Mouse (Mus musculus): ENCODE results near the gene Gpr15. TPM values are rescaled to one million over a fixed set of nuclear protein-coding genes. Genes with fewer than 3 reads are reported as not detected.

Gene Gpr15
- total RNA-seq, 2 experiments from 2014 or later = not detected

DNA sequence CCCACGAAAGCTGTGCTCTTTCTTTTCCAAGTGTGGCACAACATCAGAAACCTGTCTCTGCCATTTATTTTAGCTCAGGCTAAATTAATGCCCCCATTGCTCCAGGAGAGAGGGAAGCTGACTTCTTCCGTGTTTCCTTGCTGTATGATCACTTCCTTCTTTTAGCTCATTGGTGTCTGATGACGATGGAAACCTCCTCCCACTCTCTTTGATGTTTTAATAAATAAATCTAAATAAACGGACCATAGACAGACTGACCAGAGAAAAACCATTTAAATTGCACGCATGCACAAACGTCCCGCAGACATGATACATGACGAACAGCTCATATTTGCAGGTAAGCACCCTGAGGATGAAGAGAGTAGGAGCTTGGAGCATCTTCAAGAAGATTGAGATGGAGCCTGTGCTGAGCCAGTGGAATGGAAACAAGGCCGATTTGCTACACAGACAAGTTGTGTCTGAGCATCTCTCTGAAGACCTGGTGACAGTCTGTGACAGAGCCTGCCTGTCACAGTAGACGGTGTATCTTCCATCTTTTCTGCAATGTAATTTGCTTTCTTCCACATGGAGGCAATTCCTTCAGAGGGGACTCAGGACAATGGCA, 16.4 kb downstream of the Gpr15 start:
- no peak for DNase-seq

DNA sequence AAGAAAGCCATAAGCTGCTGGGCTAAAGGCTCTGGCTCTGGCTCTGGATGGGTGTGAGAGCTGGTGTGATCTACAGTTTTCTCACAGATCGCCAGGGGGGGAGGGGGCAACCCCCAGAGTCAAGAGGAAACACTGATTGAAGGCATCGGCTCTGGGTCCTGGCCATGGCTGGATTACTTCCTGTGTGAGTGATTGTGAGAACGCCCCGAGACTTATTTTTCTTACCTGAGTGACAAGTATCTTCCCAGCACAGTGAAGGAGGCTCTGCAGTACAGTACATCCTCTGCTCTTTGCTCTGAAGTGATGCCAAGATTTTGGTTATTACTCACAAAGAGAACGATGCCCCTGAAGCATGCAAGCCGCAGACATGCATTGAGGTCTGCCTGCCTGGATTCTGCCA, 17.1 kb downstream of the Gpr15 start:
- DNase-seq = no peak

DNA sequence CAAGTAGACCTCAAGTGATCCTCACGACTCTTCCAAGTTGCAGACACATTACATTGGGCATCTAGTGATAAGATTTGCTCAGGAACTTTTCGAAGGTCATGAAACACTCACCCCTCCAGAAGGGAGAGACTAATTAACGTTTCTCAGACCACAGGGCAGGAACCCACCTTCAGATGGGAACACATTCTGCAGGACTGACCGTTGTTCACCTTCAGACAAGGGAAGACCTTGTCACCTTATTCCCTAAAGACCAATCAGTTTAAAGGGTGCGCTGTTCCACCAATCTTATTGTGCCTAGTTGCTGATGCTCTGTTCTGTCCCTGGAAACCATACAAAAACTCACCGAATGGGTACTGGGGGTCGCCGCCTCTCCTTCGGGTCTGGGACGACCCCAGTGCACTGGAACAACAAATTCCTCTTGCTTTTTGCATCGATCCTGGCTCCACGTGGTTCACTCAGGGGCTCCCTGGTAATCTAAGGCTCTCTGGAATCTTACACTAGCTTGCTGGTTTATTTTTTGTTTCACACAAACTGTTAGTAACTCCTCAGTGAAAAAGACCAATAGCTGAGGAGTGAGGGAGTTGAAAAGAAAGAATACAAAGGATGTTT, 17.9 kb downstream of the Gpr15 start:
- DNase-seq = no peak

DNA sequence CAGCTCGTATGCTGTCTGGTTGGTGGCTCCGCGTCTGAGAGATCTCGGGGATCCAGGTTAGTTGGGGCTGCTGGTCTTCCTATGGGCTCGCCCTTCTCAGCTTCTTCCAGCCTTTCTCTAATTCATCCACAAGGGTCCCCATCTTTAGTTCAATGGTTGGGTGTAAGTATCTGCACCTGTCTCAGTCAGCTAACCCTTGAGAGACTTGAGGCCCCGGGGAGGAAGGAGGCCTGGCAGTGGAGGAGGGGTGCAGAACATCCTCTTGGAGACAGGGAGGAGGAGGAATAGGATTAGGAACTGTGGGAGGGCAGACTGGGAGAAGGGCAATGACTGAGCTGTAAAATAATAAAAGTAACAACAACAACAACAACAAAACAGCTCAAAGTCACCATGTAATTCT, 18.7 kb downstream of the Gpr15 start:
- no peak for DNase-seq

DNA sequence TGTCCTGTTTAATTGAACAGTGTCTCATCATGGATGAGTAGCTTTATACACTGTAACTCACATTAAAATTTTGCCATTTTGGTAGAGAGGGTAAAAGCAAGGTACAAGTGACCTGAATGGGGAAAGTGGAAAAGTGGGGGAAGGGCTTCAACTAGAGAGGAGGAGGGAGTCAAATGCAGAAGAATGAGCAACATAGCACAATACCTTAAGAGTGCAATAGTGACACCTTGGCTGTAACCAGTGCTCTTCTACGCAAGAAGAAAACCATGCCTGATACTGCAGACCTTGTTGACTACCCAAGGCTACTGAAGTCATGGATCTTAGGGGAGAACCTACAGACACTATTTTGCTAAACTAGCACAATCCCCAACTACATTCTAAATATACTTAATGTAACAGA, 21.6 kb downstream of the Gpr15 start:
- no peak for DNase-seq

DNA sequence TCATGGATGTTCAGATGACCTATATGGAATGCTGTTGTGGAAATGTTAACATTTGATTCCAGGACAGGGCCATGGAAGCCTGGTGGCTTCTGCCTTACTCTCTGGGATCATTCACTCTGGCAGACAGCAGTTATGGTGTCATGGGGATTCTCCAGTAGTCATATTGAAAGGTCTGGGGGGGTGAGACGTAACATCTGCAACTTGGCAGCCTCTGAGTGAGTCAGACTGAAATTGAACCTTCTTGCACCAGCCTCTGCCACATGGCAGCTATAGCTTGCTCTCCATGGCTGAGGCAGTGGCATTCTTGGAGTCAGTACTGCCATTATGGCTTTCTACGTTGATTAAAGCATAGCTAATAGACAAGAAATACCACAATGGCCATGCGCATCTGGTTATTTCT, 22.1 kb downstream of the Gpr15 start:
- no peak for DNase-seq

DNA sequence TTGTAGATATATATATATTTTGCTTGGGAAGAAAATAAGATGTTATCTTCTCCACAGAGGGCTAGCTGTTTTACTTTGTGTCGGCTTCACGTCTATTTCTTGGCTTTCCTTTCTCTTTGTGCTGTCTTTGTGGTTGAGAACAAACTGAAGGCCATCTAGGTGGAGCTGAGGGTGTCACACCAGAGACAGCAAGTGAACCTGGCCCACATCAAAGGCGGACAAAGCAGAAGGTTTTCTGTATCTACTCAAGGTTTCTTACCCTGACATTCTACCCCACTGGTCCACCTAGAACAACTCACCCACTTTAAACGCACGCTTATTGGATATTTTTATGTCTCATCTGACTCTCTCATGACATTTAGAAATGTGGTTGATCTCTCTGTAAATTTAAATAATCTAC, 24.8 kb downstream of the Gpr15 start:
- no peak for DNase-seq

DNA sequence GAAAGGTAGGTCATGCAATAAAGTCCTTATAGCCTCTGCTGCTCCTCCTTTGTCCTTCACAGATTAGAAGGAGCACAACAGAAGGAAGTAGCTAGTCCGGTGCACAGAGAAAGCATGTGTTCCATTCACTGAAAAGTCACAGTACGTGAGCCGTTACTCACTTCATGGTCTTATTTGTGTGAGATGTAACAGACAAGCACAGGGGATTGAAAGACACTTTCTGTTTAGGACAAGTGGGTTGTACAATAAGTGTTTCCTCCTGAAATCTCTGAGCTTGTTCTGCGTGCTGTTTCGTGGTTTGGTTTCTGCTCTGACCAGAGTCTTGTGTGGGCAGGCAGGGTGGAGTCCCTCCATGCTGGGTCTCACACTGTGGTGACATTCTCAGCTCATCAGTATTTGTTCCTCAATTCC, 28.5 kb downstream of the Gpr15 start:
- no peak for DNase-seq

DNA sequence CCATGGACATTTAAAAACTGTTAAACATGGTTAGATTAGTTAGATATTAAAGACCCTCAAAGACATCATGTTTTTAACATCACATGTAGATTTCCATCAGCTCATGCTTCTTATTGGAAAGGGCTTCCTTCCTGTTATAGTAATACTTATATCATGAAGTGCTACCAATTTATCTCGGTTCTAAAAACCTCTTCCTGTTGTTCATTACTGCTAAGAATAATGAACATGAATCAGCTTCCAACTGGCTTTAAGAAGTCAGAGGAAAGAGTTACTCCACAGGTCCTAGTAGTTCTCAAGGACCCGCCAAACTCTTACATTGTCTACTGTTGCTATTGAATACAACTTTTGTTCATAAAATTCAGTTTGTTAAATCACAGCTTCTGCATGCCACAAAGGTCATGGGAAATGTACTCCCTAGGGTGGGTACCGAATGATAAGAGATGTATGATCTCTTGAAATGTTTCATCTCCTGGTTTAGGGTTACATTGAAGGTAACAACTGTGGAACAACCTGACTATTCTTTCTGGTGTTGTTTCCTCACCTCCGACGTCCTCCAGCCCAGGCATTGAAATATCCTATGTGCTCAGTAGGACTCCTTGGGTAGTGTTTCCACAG, 29.2 kb downstream of the Gpr15 start:
- DNase-seq = no peak

DNA sequence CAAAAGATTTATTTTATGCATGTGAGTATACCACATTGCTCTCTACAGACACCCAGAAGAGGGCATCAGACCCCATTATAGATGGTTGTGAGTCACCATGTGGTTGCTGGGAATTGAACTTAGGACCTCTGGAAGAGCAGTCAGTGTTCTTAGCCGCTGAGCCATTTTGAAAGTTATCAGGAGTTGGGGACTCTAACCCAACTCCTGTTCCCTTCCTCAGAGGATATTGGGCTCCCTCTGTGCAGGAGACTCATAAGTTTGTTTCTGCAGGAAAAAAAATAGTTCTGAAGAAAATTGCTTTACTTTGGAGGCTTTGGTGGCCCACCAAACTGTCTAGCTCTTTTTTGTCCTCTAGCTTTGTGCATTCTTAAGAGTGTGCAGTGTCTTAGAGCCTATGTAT, 30.3 kb downstream of the Gpr15 start:
- no peak for DNase-seq

DNA sequence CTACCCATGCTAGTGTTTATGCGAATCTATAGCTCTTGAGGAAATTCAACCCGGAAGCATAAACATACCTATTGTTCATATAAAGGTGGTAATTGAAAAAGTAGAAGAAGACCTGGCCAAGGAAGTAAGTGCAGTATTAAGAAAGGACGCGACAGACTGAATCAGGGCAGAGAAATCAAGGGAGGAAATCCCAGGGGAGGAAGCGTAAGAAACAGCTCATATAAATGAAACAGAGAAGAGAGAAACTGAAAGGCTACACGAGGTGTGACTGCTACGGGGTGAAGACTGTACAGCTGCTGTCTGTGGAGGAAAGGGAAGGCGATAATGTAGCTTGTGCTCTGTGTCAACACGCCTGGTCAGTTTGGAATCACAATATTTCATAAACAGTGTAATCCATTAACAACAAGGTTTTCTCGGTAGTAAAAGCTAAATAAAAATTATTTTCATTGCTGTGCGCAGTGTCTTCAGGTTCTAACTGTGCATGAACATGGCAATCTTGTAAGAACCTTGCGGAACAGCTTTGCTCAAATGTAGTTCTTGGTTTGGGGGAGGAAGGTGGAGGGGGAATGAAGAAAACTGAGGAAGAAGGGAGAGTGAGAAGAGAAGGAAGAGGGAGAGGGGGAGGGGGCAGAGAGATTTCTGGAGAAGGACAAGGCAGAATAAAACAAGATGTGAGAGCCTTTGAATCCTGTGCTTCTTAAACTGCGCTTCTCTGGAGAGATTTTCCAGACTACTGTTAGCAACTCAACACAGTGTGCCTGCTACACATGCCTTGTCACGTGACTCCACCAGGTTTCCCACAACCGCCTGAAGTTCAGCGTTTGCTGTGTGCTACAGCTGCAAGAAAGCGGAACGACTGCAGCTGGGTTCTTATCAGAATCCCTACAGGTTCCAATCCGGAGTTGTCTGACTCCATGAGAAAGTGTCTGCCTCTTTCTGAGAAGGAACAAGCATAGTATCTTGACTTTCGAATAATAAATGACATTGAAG, 33.0 kb downstream of the Gpr15 start:
- DNase-seq = no peak

DNA sequence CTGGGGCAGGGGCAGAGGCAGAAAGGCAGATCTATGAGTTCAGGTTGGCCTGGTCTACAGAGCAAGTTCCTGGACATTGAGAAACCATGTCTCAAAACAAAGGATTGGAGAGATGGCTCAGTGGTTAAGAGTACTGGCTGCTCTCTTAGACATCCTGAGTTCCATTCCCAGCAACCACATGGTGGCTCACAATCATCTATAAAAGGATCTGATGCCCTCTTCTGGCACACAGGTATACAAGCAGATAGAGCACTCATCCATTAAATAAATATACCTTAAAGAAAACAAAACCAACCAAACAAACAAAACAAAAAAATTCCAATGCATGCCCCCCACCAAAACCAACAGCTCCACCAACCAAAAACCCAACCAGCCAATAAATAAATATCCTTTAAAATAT, 34.3 kb downstream of the Gpr15 start:
- no peak for DNase-seq

DNA sequence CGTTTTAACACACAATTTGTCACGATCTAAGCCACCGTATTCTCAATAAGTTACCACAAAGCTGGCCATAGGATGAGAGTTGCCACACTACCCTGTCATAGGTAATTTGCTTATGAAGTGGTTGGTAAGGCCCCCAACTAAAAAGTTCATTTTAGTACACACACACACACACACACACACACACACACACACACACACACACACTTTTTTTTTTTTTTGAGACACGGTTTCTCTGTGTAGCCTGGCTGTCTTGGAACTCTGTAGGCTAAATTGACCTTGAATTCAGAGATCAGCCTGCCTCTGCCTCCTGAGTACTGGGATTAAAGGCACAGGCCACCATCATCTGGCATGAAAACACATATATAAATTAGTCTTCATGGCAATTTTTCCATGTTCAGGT, 35.0 kb downstream of the Gpr15 start:
- no peak for DNase-seq

DNA sequence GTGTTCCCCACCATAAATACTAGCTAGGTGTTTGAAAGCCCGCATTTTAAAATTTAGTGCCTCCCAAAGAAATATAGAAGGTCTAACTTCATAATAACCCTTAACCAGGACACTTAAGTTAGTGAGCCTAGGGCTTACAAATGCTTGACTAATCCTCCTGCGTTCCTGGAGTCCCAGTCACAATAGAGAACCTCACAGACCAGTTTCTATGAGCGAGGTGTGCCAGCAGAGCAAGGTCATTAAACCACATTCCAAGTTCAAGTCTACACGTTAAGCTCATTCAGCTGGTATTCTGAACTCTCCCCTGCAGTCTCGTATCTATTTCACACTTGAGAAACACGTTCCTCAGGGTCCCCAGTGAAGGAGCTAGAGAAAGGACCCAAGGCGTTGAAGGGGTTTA, 36.0 kb downstream of the Gpr15 start:
- no peak for DNase-seq

DNA sequence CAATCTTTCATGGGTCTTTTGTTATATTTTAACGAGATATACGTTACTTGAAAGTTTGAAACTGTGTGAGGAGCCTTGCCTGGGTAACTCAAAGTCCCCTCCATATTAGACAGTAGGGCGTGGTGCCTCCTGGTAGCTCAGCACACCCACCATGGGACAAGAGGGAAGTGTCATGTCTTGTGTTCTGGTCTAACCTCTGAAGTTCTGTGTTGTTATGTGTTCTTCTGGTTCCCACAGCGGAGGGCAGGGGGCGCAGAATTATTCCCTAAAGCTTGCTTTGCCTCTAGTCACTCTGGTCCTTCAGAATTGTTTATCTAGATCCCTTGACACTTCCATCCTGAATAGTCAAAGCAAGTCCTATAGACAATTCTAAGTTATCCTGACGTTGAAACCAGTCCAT, 36.8 kb downstream of the Gpr15 start:
- no peak for DNase-seq

DNA sequence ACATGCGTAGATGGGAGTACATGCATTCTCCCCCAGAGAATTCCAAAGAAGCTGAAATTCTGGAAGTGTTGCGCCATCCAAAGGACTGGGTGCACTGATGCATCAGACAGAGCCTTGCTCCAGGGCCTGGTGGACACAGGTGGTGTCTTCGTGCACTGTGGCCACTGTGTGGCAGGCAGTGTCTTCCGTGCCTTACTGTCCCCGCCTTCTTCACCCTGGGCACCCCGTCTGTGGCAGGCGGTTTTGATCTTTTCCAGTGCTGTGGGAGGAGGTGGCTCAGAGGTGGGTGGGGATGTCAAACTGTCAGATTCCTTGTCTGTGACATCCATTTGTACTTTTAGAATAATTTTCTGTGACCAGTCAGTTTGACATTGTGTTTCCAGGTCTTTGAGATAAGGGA, 40.2 kb downstream of the Gpr15 start:
- DNase-seq = no peak

DNA sequence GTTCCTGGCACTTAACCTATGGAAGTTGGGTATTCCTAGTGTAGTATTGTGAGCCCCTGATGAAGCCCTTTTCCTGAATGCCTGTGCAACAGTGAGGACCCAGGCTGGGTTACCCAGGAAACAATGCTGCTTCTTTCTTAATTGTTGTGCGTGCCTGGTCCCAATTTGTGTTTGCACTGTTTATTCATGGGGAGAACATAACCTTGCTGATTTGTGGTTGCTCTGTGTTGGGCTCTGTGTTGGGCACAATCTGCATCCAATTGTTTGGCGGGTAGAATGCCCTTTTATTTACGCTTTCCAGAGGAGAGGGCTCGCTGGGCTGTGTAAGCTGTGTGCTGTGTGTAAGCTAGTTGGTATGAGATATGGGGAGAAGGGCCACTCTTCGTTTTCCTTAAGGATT, 41.4 kb downstream of the Gpr15 start:
- no peak for DNase-seq

DNA sequence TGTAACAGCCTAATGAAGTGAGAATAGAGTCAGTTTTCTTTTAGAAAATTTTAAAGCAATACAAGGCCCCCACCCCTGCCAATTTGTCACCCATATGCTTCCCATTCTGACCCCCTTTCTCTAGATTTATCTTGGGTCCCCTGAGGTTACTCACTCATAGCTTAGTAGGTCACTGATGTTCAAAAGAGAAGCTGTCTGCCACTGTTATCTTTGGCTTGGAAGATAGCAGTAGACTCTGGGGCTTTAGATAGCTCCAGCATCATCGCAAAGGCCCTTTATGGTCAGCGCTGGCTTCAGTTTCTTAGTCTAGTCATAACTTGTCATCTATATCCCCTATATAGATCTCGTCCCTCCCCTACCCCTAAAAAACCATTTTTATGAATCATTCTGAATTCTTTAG, 42.2 kb downstream of the Gpr15 start:
- DNase-seq = no peak

DNA sequence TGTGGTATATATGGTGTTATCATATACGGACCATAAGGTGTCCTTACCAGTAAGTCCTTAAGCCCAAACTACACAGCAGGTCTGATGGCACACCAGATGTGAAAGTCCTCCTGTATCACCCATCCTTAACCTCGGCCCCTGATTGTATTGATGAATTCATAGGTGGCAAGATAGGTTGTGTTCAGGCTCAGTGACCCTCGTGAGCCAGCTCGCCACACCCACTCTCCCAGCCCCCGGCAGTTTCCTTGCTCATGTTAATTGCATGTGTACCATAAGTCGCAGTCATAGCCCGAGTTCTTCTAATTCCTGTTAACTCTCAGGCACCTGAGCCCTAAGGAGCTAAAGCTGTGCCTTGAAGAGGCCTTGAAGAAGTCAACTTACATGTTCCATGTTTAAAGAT, 42.7 kb downstream of the Gpr15 start:
- DNase-seq = no peak

DNA sequence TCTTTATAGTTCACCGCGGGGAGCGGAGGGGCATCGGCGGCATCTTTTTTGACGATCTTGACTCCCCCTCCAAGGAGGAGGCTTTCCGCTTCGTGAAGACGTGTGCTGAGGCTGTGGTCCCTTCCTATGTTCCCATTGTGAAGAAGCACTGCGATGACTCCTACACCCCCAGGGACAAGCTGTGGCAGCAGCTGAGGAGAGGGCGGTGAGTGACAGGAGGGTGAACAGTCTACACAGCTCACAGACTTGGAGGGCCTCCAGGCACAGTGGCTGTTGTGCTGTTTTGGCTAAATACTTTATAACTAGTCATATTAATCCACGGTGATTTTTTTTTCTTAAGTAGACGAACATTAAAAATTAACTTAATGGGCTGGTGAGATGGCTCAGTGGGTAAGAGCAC, 43.6 kb downstream of the Gpr15 start:
- DNase-seq = no peak

DNA sequence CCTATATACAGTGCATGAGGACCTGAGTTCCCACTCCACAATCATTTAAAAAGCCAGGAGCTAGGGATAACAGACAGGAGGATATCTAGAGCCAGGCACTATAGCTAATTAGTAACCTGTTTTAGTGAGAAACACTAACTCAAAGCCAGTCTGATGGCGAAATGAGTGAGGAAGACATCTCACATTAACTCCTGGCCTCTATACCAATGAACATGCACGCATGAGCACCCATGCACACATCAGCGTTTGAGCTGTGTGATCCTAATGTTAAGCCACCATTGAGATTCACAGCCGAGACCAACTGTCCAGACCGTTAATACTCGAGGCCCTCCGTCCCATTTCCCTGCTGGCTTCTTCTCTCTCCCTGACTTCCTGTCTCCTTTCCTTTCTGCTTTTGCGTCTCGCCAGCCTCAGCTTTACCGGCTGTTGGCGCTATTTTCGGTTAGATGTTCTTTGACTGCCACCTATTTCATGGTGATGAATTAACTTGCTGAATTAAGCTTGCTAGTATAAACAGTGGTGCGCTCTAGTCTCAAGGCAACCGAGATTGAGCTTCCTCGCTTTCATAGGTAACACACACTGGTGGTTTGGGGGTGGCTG, 45.0 kb downstream of the Gpr15 start:
- DNase-seq = no peak

DNA sequence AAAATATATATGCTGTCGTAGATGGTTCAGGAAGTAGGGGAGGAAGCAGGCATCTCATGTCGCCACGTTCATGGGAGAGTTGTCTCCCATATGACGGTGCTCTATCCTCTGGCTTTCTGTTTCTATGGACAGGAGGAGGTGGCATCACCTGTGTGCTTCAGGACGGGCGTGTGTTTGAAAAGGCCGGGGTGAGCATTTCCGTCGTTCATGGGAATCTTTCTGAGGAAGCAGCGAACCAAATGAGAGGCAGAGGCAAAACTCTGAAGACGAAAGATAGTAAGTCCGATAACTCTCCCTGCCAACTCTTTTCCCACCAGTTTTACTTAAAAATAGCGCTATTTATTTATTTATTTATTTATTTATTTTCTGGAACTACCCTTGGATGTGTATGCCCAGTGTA, 46.5 kb downstream of the Gpr15 start:
- no peak for DNase-seq

All from gastrocnemius, postnatal 25 days (tissue).